Mouse (Mus musculus) liver, embryonic 15.5 days (tissue): ENCODE measurements at regions not wholly inside any gene's neighbourhood (a gene's known extent, or its start where the extent isn't known, plus 50 kb on each side); places are given as distances from the start of the nearest gene placed in this dataset.
A peak's percentile ranks its signal among the peaks of the same experiment; 100 is the strongest.

Experiments used
- ATAC-seq: fragments of 200-750 bp; cut with Nextera tagmentation; 2 replicates; pipeline ENCODE4 v1.8.0; 2017; ENCODE audit warnings: moderate number of reproducible peaks, mild to moderate bottlenecking, moderate library complexity; ENCODE audit not compliant: insufficient read depth
- H3K27ac ChIP-seq: fragments of 300-500 bp; sonication (generic); replicated peaks from 2 replicates; pipeline ENCODE4 v1.5.1; 2015; ENCODE audit warnings: mild to moderate bottlenecking, inconsistent platforms
- H3K27me3 ChIP-seq: fragments of 300-500 bp; sonication (generic); 2 replicates; pipeline ENCODE4 v1.6.1; 2015; ENCODE audit warnings: mild to moderate bottlenecking, inconsistent platforms
- H3K36me3 ChIP-seq: fragments of 300-500 bp; sonication (generic); replicated peaks from 2 replicates; pipeline ENCODE4 v1.6.1; 2015; ENCODE audit warnings: moderate library complexity, mild to moderate bottlenecking, inconsistent platforms
- H3K4me1 ChIP-seq: fragments of 300-500 bp; sonication (generic); replicated peaks from 2 replicates; pipeline ENCODE4 v1.6.1; 2015; ENCODE audit warnings: inconsistent platforms
- H3K4me2 ChIP-seq: fragments of 300-500 bp; sonication (generic); 2 replicates; pipeline ENCODE4 v1.6.1; 2015; ENCODE audit warnings: moderate library complexity, mild to moderate bottlenecking, inconsistent platforms
- H3K4me3 ChIP-seq: fragments of 300-500 bp; sonication (generic); replicated peaks from 2 replicates; pipeline ENCODE4 v1.5.1; 2015; ENCODE audit warnings: mild to moderate bottlenecking, inconsistent platforms
- H3K9ac ChIP-seq: fragments of 300-500 bp; sonication (generic); 2 replicates; pipeline ENCODE4 v1.6.1; 2015; ENCODE audit warnings: moderate library complexity, mild to moderate bottlenecking, inconsistent platforms
- H3K9me3 ChIP-seq: fragments of 300-500 bp; sonication (generic); replicated peaks from 2 replicates; pipeline ENCODE4 v1.6.1; 2016; ENCODE audit warnings: inconsistent platforms
- WGBS: fragments of 180-500 bp; shearing (Covaris S2); methylation state at CpG from one replicate; pipeline ENCODE4 v1.1.7; 2015; ENCODE audit warnings: mixed read lengths; ENCODE audit not compliant: insufficient replicate concordance; 5-methylcytosine and 5-hydroxymethylcytosine counted together

- Histone ChIP-seq H3K27ac (no peak overlapping the region), H3K4me3 (no peak overlapping the region), H3K27me3 (no peaks in the 10 kb centered on the region), H3K4me1 (no peaks in the 10 kb centered on the region; the same call in 1 of the 2 replicates), H3K36me3 (no peaks in the 10 kb centered on the region), H3K9me3 (no peaks in the 10 kb centered on the region), H3K9ac (no peak overlapping the region), H3K4me2 (no peak overlapping the region)
- no peak for ATAC-seq
- WGBS = 60% methylated on average over 9 of the region's 9 CpGs
Observed at GRCm38 (mm10) chr14:25074022-25074800, 384.8 kb upstream of the Zmiz1 start.

- no peaks in the 10 kb centered on the region for H3K27me3 ChIP-seq
- no peak overlapping the region for H3K4me2 ChIP-seq
- H3K4me3 ChIP-seq = no peak overlapping the region
- H3K27ac ChIP-seq = no peak overlapping the region
- ATAC-seq = no peak
- H3K36me3 ChIP-seq = no peaks in the 10 kb centered on the region
- H3K4me1 ChIP-seq = no peaks in the 10 kb centered on the region
- WGBS = 68% methylated on average over 5 of the region's 5 CpGs
- no peaks in the 10 kb centered on the region for H3K9me3 ChIP-seq
- no peak overlapping the region for H3K9ac ChIP-seq
Observed at GRCm38 (mm10) chr14:25074891-25075290, 384.1 kb upstream of the Zmiz1 start.

- Histone ChIP-seq H3K27ac (no peak overlapping the region), H3K4me1 (no peaks in the 10 kb centered on the region), H3K9me3 (no peaks in the 10 kb centered on the region), H3K9ac (no peak overlapping the region), H3K36me3 (no peaks in the 10 kb centered on the region), H3K4me3 (no peak overlapping the region), H3K27me3 (no peaks in the 10 kb centered on the region), H3K4me2 (no peak overlapping the region)
- 64% methylated on average over 3 of the region's 3 CpGs for WGBS
- no peak for ATAC-seq
Observed at GRCm38 (mm10) chr14:25080431-25080830, 378.6 kb upstream of the Zmiz1 start.

- Histone ChIP-seq H3K36me3 (no peaks in the 10 kb centered on the region), H3K27ac (no peak overlapping the region), H3K4me3 (no peak overlapping the region), H3K4me1 (no peaks in the 10 kb centered on the region), H3K27me3 (no peaks in the 10 kb centered on the region), H3K9me3 (no peaks in the 10 kb centered on the region), H3K9ac (no peak overlapping the region), H3K4me2 (no peak overlapping the region)
- WGBS = 55% methylated on average over 4 of the region's 4 CpGs
- ATAC-seq = no peak
Observed at GRCm38 (mm10) chr14:25083847-25084246, 375.1 kb upstream of the Zmiz1 start.

- Histone ChIP-seq H3K4me3 (no peak overlapping the region), H3K9ac (no peak overlapping the region), H3K36me3 (no peaks in the 10 kb centered on the region), H3K27ac (no peak overlapping the region), H3K9me3 (no peaks in the 10 kb centered on the region), H3K27me3 (no peaks in the 10 kb centered on the region), H3K4me2 (no peak overlapping the region), H3K4me1 (no peaks in the 10 kb centered on the region)
- WGBS = 68% methylated on average over 3 of the region's 3 CpGs
- ATAC-seq = no peak
Observed at GRCm38 (mm10) chr14:25096786-25097185, 362.2 kb upstream of the Zmiz1 start.

- no peaks in the 10 kb centered on the region for H3K27me3 ChIP-seq
- H3K9me3 ChIP-seq = no peaks in the 10 kb centered on the region
- H3K4me1 ChIP-seq = no peaks in the 10 kb centered on the region
- no peak overlapping the region for H3K4me3 ChIP-seq
- 82% methylated on average over 10 of the region's 10 CpGs for WGBS
- no peaks in the 10 kb centered on the region for H3K36me3 ChIP-seq
- no peak for ATAC-seq
- H3K27ac ChIP-seq = no peak overlapping the region
- H3K4me2 ChIP-seq = no peak overlapping the region
- no peak overlapping the region for H3K9ac ChIP-seq
Observed at GRCm38 (mm10) chr14:25105391-25105790, 353.6 kb upstream of the Zmiz1 start.

GRCm38 (mm10) chr14:25106451-25106850, 352.5 kb upstream of the Zmiz1 start:
- H3K27ac ChIP-seq = no peak overlapping the region
- no peaks in the 10 kb centered on the region for H3K4me1 ChIP-seq
- WGBS = 66% methylated on average over 2 of the region's 2 CpGs
- no peaks in the 10 kb centered on the region for H3K27me3 ChIP-seq
- no peaks in the 10 kb centered on the region for H3K9me3 ChIP-seq
- no peak overlapping the region for H3K4me3 ChIP-seq
- ATAC-seq = no peak
- H3K4me2 ChIP-seq = no peak overlapping the region
- no peak overlapping the region for H3K9ac ChIP-seq
- no peaks in the 10 kb centered on the region for H3K36me3 ChIP-seq

GRCm38 (mm10) chr14:25108101-25108652, 350.8 kb upstream of the Zmiz1 start:
- Histone ChIP-seq H3K4me3 (no peak overlapping the region), H3K4me2 (peak overlapping the region; percentile 33)

GRCm38 (mm10) chr14:25108701-25109290, 350.2 kb upstream of the Zmiz1 start:
- Histone ChIP-seq H3K4me1 (no peaks in the 10 kb centered on the region), H3K4me2 (peak overlapping the region; percentile 33; the same call in 1 of the 2 replicates), H3K4me3 (no peak overlapping the region), H3K9me3 (no peaks in the 10 kb centered on the region), H3K36me3 (no peaks in the 10 kb centered on the region), H3K27ac (no peak overlapping the region), H3K27me3 (no peaks in the 10 kb centered on the region), H3K9ac (no peak overlapping the region)
- no peak for ATAC-seq
- 8% methylated on average over 8 of the region's 8 CpGs for WGBS

More at GRCm38 (mm10) chr14:25108101-25108652, 350.8 kb upstream of the Zmiz1 start:
- no peaks in the 10 kb centered on the region for H3K36me3 ChIP-seq
- H3K4me1 ChIP-seq = no peaks in the 10 kb centered on the region
- no peak overlapping the region for H3K9ac ChIP-seq
- WGBS = 16% methylated on average over 17 of the region's 17 CpGs
- H3K9me3 ChIP-seq = no peaks in the 10 kb centered on the region
- no peak overlapping the region for H3K27ac ChIP-seq
- H3K27me3 ChIP-seq = no peaks in the 10 kb centered on the region
- no peak for ATAC-seq

- H3K4me3 ChIP-seq = no peak overlapping the region
- no peaks in the 10 kb centered on the region for H3K27me3 ChIP-seq
- H3K9ac ChIP-seq = no peak overlapping the region
- no peaks in the 10 kb centered on the region for H3K36me3 ChIP-seq
- H3K4me1 ChIP-seq = no peaks in the 10 kb centered on the region
- 7% methylated on average over 1 of the region's 1 CpGs for WGBS
- H3K9me3 ChIP-seq = no peaks in the 10 kb centered on the region
- no peak for ATAC-seq
- H3K27ac ChIP-seq = no peak overlapping the region
- H3K4me2 ChIP-seq = no peak overlapping the region
Observed at GRCm38 (mm10) chr14:25109691-25110090, 349.3 kb upstream of the Zmiz1 start.

- no peak overlapping the region for H3K4me3 ChIP-seq
- H3K9me3 ChIP-seq = no peaks in the 10 kb centered on the region
- no peak overlapping the region for H3K27ac ChIP-seq
- H3K9ac ChIP-seq = no peak overlapping the region
- H3K27me3 ChIP-seq = no peaks in the 10 kb centered on the region
- no peaks in the 10 kb centered on the region for H3K36me3 ChIP-seq
- 41% methylated on average over 10 of the region's 10 CpGs for WGBS
- ATAC-seq = no peak
- H3K4me2 ChIP-seq = no peak overlapping the region
- H3K4me1 ChIP-seq = no peaks in the 10 kb centered on the region
Observed at GRCm38 (mm10) chr14:25112832-25113231, 346.2 kb upstream of the Zmiz1 start.
